30 mouse cellular contexts compared by ENCODE assay signal in genomic region chr4:12316024-12316423, GRCm38 (mm10).
DNase-seq lines count a peak whose midpoint lies in the region; ATAC-seq and TF ChIP-seq lines count a peak whose summit lies in the region.
"Had no signal": no experiment of that assay in that cellular context is flagged by ENCODE, and none has a peak within 500 bp of the region (broad histone marks: within the 10 kb centered on the region; RNA-seq: fewer than 3 reads in every experiment).

No protein-coding gene starts in this region.

- TF ChIP-seq CTCF in brain, embryonic 14.5 days (IDR thresholded peaks at IDR 0.05; ENCODE audit: borderline replicate concordance, extremely low read depth, insufficient read depth, insufficient read length): no peak

- DNase-seq in embryo, embryonic 11 days: peak; percentile 12
- DNase-seq in embryo, embryonic 10.5 days (ENCODE audit: low spot score): no peak
- no peak for DNase-seq in midbrain, embryonic 11.5 days (ENCODE audit: low spot score, missing footprints)
- DNase-seq in midbrain, embryonic 10.5 days (ENCODE audit: low spot score): no peak
- DNase-seq in brain, embryonic 14.5 days (ENCODE audit: low read depth): peak; percentile 35
- DNase-seq in retina, embryonic 14.5 days (ENCODE audit: low spot score): peak; percentile 58
- no peak for DNase-seq in cerebellum, postnatal 10 days
- DNase-seq: adrenal gland, adult 8-10 months; cerebellum, adult 8-10 months; cerebellum, postnatal 36 days; gastrocnemius, postnatal 25 days; heart, adult 11 months; kidney, adult 11 months; kidney, postnatal 25 days; lung, embryonic 14.5 days; lung, postnatal 14 days; right cerebral cortex, postnatal 14 days; thymus, postnatal 4 days had no signal

- 82% methylated on average over 1 of the region's 1 CpGs for WGBS in midbrain, embryonic 11.5 days
- 90% methylated on average over 1 of the region's 1 CpGs for WGBS in midbrain, embryonic 10.5 days

- no peak overlapping the region for H3K4me2 ChIP-seq in midbrain, embryonic 11.5 days
- H3K4me2 ChIP-seq: embryonic facial prominence, embryonic 15.5 days; heart, embryonic 15.5 days; hindbrain, embryonic 13.5 days; kidney, embryonic 15.5 days; limb, embryonic 12.5 days; liver, embryonic 15.5 days; lung, embryonic 14.5 days had no signal

- H3K9me3 ChIP-seq in midbrain, embryonic 11.5 days (ENCODE audit: control insufficient read depth, low read length): no peaks in the 10 kb centered on the region
- H3K9me3 ChIP-seq in midbrain, embryonic 10.5 days (replicated peaks): no peaks in the 10 kb centered on the region
- H3K9me3 ChIP-seq: embryonic facial prominence, embryonic 15.5 days; heart, embryonic 10.5 days; heart, embryonic 15.5 days; hindbrain, embryonic 13.5 days; kidney, embryonic 15.5 days; limb, embryonic 12.5 days; liver, embryonic 15.5 days had no signal

- H3K27me3 ChIP-seq in midbrain, embryonic 11.5 days (ENCODE audit: control insufficient read depth, insufficient read depth, low read length): no peaks in the 10 kb centered on the region
- no peaks in the 10 kb centered on the region for H3K27me3 ChIP-seq in midbrain, embryonic 10.5 days (ENCODE audit: low read depth, poor library complexity, severe bottlenecking)
- H3K27me3 ChIP-seq: CH12.LX; embryonic facial prominence, embryonic 15.5 days; heart, embryonic 15.5 days; hindbrain, embryonic 13.5 days; kidney, embryonic 15.5 days; limb, embryonic 12.5 days; liver, embryonic 15.5 days had no signal

- no peaks in the 10 kb centered on the region for H3K36me3 ChIP-seq in midbrain, embryonic 11.5 days (ENCODE audit: control insufficient read depth, insufficient read depth, low read length)
- no peaks in the 10 kb centered on the region for H3K36me3 ChIP-seq in midbrain, embryonic 10.5 days
- H3K36me3 ChIP-seq: embryonic facial prominence, embryonic 15.5 days; heart, embryonic 10.5 days; heart, embryonic 15.5 days; hindbrain, embryonic 13.5 days; kidney, embryonic 15.5 days; limb, embryonic 12.5 days; liver, embryonic 15.5 days had no signal

- TF ChIP-seq POLR2A in brain, embryonic 14.5 days (IDR thresholded peaks at IDR 0.05; ENCODE audit: borderline replicate concordance, extremely low read depth, insufficient read depth, insufficient read length, poor library complexity, severe bottlenecking): no peak

- no peaks in the 10 kb centered on the region for H3K4me1 ChIP-seq in midbrain, embryonic 11.5 days (ENCODE audit: control insufficient read depth, insufficient read depth, low read length)
- H3K4me1 ChIP-seq in midbrain, embryonic 10.5 days: no peaks in the 10 kb centered on the region
- H3K4me1 ChIP-seq: embryonic facial prominence, embryonic 15.5 days; heart, embryonic 10.5 days; heart, embryonic 15.5 days; kidney, embryonic 15.5 days; limb, embryonic 12.5 days; liver, embryonic 15.5 days had no signal

- ATAC-seq in midbrain, embryonic 11.5 days (ENCODE audit: low FRiP score): peak; percentile 24; the same call in 1 of the 2 replicates
- ATAC-seq: activated CD4-positive, CD25-positive, alpha-beta regulatory T cell, adult 4 months; forebrain, embryonic 14.5 days; inflammation-experienced regulatory T-cells, adult 6 months had no signal

- H3K27ac ChIP-seq in midbrain, embryonic 11.5 days (ENCODE audit: low read depth, low read length): no peak overlapping the region
- H3K27ac ChIP-seq in midbrain, embryonic 10.5 days (replicated peaks): no peak overlapping the region
- H3K27ac ChIP-seq: embryonic facial prominence, embryonic 15.5 days; heart, embryonic 10.5 days; heart, embryonic 15.5 days; hindbrain, embryonic 13.5 days; kidney, embryonic 15.5 days; limb, embryonic 12.5 days; liver, embryonic 15.5 days had no signal

- no peak overlapping the region for H3K9ac ChIP-seq in midbrain, embryonic 11.5 days (ENCODE audit: low read length)
- H3K9ac ChIP-seq: embryonic facial prominence, embryonic 15.5 days; heart, embryonic 15.5 days; hindbrain, embryonic 13.5 days; kidney, embryonic 15.5 days; limb, embryonic 12.5 days; liver, embryonic 15.5 days; lung, embryonic 14.5 days had no signal

- no peak overlapping the region for H3K4me3 ChIP-seq in midbrain, embryonic 11.5 days (ENCODE audit: low read depth, low read length)
- H3K4me3 ChIP-seq in midbrain, embryonic 10.5 days: no peak overlapping the region
- H3K4me3 ChIP-seq: embryonic facial prominence, embryonic 15.5 days; heart, embryonic 10.5 days; heart, embryonic 15.5 days; hindbrain, embryonic 13.5 days; kidney, embryonic 15.5 days; limb, embryonic 12.5 days; liver, embryonic 15.5 days; myocyte had no signal

Comparison
In these comparisons a context has a peak if more than half of its experiments do, and no peak if none do; other contexts are left out.
1. DNase-seq: peak in embryo, embryonic 11 days (single experiment), brain, embryonic 14.5 days (single experiment) and retina, embryonic 14.5 days (single experiment); none in embryo, embryonic 10.5 days (single experiment), midbrain, embryonic 11.5 days (single experiment), midbrain, embryonic 10.5 days (single experiment) and cerebellum, postnatal 10 days (0 of 2).